Mouse (Mus musculus) kidney, adult 2 months (tissue): ENCODE measurements around the gene Mrtfb. TPM values are rescaled to one million over a fixed set of nuclear protein-coding genes. Genes with fewer than 3 reads are reported as not detected.
A peak's percentile ranks its signal among the peaks of the same experiment; 100 is the strongest.

Source experiments
- DNase-seq: peaks from one replicate; pipeline ENCODE4 v3.0.0; 2021
- H3K27ac ChIP-seq: fragments of 200-500 bp; 2 replicates; pipeline ENCODE4 v1.5.1; 2012; ENCODE audit warnings: low read depth, low read length, control low read depth, inconsistent platforms; ENCODE audit not compliant: insufficient read depth
- H3K27me3 ChIP-seq: fragments of 200-500 bp; replicated peaks from 2 replicates; pipeline ENCODE4 v1.6.1; 2012; ENCODE audit warnings: mild to moderate bottlenecking, moderate library complexity, low read length, inconsistent platforms; ENCODE audit not compliant: control insufficient read depth, insufficient read depth
- H3K36me3 ChIP-seq: fragments of 200-500 bp; 2 replicates; pipeline ENCODE4 v1.6.1; 2012; ENCODE audit warnings: mild to moderate bottlenecking, moderate library complexity, low read length, inconsistent platforms; ENCODE audit not compliant: control insufficient read depth, insufficient read depth
- H3K4me1 ChIP-seq: fragments of 200-500 bp; 2 replicates; pipeline ENCODE4 v1.6.1; 2011; ENCODE audit warnings: low read length; ENCODE audit not compliant: control insufficient read depth, insufficient read depth
- H3K4me3 ChIP-seq: fragments of 200-500 bp; 2 replicates; pipeline ENCODE4 v1.5.1; 2011; ENCODE audit warnings: mild to moderate bottlenecking, low read depth, low read length, control low read depth; ENCODE audit not compliant: insufficient read depth
- CTCF ChIP-seq: fragments of 200-500 bp; conservative IDR thresholded peaks from 2 replicates; pipeline ENCODE4 v1.5.1; 2011; ENCODE audit warnings: low read depth, mild to moderate bottlenecking, control low read depth, low read length, moderate library complexity, mixed read lengths; ENCODE audit not compliant: insufficient read depth, insufficient read length
- POLR2A ChIP-seq: fragments of 200-500 bp; IDR thresholded peaks from one replicate; pipeline ENCODE4 v1.6.1; 2011; ENCODE audit warnings: low read depth, low read length, control low read depth
- WGBS: fragments of 180-500 bp; shearing (Covaris S2); methylation state at CpG from one replicate; pipeline ENCODE4 v1.1.7; 2018; 5-methylcytosine and 5-hydroxymethylcytosine counted together
- polyA plus RNA-seq: library from polyadenylated mRNA; depleted of rRNA; stranded (reverse); fragments of >200 nt; gene quantifications from 2 replicates; pipeline ENCODE4 v1.2.3, GENCODE M21; 2012

Mrtfb gene
- polyA plus RNA-seq, 1 experiment = 6.0 TPM

- Histone ChIP-seq H3K4me3 (no peak overlapping the region), H3K36me3 (no peaks in the 10 kb centered on the region), H3K27me3 (no peaks in the 10 kb centered on the region), H3K4me1 (peaks cover 4% of the 10 kb centered on the region; the same call in 1 of the 2 replicates), H3K27ac (peak overlapping the region; percentile 49)
- DNase-seq = peak; percentile 94
- WGBS = 12% methylated on average over 11 of the region's 11 CpGs
- no peak for TF ChIP-seq POLR2A
These were observed 115.5 kb downstream of the Mrtfb start for GRCm38 (mm10) chr16:13371740-13372287.

DNA sequence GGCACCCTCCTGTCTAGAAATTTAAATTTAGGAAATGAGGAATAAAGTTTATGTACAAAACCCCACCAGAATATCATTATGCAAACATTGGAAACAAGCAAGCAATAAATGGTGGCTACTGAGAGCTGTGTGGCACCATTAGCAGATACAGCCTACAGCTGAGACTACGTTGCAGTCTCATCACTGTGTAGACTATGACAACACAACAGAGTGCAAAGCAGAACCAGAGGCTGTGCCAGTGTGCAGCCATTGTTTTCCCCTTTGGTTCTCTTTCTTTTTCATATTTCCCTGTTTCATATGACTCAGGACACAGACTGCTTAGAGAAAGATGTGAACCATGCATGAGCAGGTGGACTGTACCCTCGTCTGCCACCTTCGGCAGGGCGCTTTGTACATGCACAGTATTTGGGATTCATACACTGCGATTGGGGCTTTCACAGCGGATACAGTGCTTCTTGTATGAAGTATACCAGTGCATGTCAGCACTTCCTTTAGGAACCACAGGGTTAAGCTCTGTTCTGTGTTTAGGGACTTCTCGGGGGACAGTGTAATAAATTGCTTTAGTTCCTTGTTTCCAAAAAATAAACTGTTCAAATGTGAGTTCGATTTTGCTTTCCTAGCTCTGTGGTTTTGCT lies 116.7 kb downstream of the Mrtfb start:
- H3K36me3 ChIP-seq = no peaks in the 10 kb centered on the region
- H3K27me3 ChIP-seq = no peaks in the 10 kb centered on the region
- H3K27ac ChIP-seq = no peak overlapping the region
- H3K4me1 ChIP-seq = peaks cover 4% of the 10 kb centered on the region; the same call in 1 of the 2 replicates
- DNase-seq = no peak
- TF ChIP-seq POLR2A (no peak), CTCF (no peak)
- WGBS = 85% methylated on average over 8 of the region's 8 CpGs
- H3K4me3 ChIP-seq = no peak overlapping the region

- Histone ChIP-seq H3K27ac (no peak overlapping the region), H3K4me3 (no peak overlapping the region), H3K4me1 (no peaks in the 10 kb centered on the region; the same call in 1 of the 2 replicates), H3K36me3 (no peaks in the 10 kb centered on the region), H3K27me3 (no peaks in the 10 kb centered on the region)
- no peak for DNase-seq
- WGBS = 88% methylated on average over 7 of the region's 7 CpGs
- no peak for TF ChIP-seq CTCF
- TF ChIP-seq POLR2A = no peak
These were observed 120.7 kb downstream of the Mrtfb start for GRCm38 (mm10) chr16:13376947-13377486.

GRCm38 (mm10) chr16:13378157-13378556 lies 121.9 kb downstream of the Mrtfb start:
- Histone ChIP-seq H3K4me3 (no peak overlapping the region), H3K4me1 (no peaks in the 10 kb centered on the region), H3K27me3 (no peaks in the 10 kb centered on the region), H3K36me3 (peaks cover 1% of the 10 kb centered on the region; the same call in 1 of the 2 replicates), H3K27ac (peak overlapping the region; percentile 45)
- peak; percentile 84 for DNase-seq
- WGBS = 79% methylated on average over 5 of the region's 5 CpGs
- TF ChIP-seq CTCF = no peak
- no peak for TF ChIP-seq POLR2A

DNA sequence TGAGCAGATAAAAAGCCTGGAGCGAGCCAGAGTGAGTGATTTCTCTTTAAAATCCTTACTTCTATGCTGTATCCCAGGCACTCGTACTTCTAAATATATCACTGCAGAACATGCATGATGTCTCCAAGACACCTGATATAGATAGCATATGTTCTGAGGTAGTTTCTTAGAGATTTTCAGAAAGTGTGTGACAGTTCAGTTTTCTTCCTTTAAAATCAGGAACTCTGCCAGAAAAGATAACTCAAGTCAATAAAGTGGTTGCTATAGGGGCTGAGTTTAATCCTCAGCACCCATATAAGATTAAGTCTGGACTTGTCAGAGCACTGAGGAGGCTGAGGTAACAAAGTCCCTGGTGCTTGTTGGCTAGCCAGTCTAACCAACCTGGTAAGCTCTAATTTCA lies 123.6 kb downstream of the Mrtfb start:
- WGBS = 93% methylated on average over 2 of the region's 2 CpGs

DNA sequence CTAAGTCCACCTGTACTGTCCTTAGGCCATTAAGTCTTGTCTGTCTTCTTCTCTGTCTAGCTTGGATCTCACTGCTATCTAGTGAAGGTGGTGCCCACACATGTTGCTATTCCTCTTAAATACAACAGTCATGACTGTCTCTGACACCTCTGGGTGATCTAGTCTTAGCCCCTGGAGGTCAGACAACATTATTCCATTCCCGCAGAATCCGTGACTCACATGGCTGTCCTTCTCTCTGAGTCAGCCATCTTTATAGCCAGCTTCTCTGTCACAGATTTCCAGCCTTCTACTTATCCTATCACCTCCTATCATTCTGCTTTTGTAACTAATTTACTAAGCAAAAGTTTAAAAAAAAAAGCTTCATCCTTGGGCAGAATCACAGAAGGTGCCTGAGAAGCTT lies 125.5 kb downstream of the Mrtfb start:
- DNase-seq = no peak

More for the DNA sequence above, 123.6 kb downstream of the Mrtfb start:
- Histone ChIP-seq H3K27me3 (no peaks in the 10 kb centered on the region), H3K36me3 (peaks cover 1% of the 10 kb centered on the region; the same call in 1 of the 2 replicates), H3K4me3 (no peak overlapping the region), H3K27ac (no peak overlapping the region), H3K4me1 (no peaks in the 10 kb centered on the region)
- TF ChIP-seq CTCF = no peak
- no peak for TF ChIP-seq POLR2A
- no peak for DNase-seq

DNA sequence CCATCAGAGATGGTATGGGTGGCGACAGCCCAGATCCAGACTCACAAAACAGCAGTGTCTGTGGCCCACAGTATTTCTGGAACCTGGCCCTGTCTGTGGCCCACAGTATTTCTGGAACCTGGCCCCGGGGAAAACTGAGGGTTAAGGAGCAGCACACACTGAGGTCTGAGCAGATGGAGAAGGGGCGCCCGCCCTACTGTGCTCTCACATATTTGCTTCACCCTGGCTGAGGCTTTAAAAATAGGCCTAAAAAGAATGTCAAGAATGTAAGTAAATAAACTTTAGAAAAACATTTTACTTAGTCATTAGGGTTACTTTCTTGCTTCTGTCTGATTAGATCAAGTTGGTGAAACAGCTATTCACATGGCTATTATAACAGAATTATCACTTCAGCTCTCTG lies 131.0 kb downstream of the Mrtfb start:
- Histone ChIP-seq H3K27ac (no peak overlapping the region), H3K36me3 (peaks cover 1% of the 10 kb centered on the region), H3K27me3 (no peaks in the 10 kb centered on the region), H3K4me3 (no peak overlapping the region), H3K4me1 (no peaks in the 10 kb centered on the region)
- peak; percentile 29 for DNase-seq
- WGBS = 80% methylated on average over 4 of the region's 4 CpGs
- no peak for TF ChIP-seq CTCF
- TF ChIP-seq POLR2A = no peak

More for the DNA sequence above, 125.5 kb downstream of the Mrtfb start:
- no peaks in the 10 kb centered on the region for H3K27me3 ChIP-seq
- no peak overlapping the region for H3K27ac ChIP-seq
- no peaks in the 10 kb centered on the region for H3K4me1 ChIP-seq
- no peak overlapping the region for H3K4me3 ChIP-seq
- 92% methylated on average over 2 of the region's 2 CpGs for WGBS
- TF ChIP-seq POLR2A = no peak
- peaks cover 1% of the 10 kb centered on the region; the same call in 1 of the 2 replicates for H3K36me3 ChIP-seq
